Mouse (Mus musculus): ENCODE results near the gene 4932438A13Rik.

GRCm38 (mm10) chr3:36834426-36834825, 28.5 kb upstream of the 4932438A13Rik start:
- TF ChIP-seq CTCF (IDR thresholded peaks at IDR 0.05; ENCODE audit: control insufficient read depth, insufficient read depth, insufficient read length) (no peak), MAX (IDR thresholded peaks at IDR 0.05) (no peak), MYOD1 (IDR thresholded peaks at IDR 0.05; ENCODE audit: control insufficient read depth, insufficient read length, low read depth) (no peak), USF1 (IDR thresholded peaks at IDR 0.05; ENCODE audit: low read depth) (no peak)

Measured in C2C12 (cell line).